ENCODE assay signal across 11 mouse cellular contexts in the genomic region with DNA sequence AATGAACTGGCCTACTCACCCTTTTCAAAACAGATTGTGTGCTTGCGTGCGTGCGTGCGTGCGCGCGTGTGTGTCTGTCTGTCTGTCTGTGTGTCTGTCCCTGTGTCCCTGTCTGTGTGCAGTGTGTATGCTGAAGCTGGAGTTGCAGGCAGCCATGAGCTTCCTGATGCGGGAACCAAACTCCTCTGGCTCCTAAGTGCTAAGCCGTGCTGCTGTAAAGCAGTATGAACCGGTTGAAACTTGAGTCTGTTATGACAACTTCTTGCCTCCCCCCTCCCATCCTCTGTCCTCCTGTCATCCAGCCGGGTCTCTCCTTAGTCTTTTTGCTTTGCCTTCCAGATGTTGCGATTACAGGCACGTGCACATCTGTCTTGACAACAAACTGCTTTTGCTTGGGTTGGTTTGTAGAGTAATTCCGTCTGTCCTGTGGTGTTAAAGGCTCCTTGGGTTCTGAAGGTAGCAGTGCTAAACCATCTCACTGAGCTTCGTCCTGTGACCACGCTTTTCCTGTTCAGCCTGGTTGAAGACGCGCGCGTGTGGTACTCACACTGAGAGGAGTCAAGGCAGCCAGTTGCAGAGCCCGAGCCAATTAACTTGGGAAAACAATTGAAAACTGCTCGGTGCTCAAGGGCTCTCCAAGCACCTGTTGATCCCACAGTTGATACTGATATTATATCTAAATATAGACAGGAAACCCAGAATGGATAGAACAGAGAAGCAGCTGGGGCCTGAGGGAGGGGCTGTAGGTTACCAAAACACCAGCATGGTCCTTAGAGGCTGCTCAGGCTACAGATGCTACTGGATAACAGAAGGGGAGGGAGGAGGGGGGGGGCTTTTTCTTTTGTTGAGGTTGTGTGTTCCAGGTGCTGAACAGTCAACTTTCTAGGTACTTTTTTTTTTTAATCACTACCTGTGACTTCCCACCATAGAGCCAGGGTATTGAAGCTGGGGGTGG. TPM values are rescaled to one million over a fixed set of nuclear protein-coding genes. Genes with fewer than 3 reads are reported as not detected.
A peak's percentile ranks its signal among the peaks of the same experiment; 100 is the strongest.
DNase-seq lines count a peak whose midpoint lies in the region; ATAC-seq lines count a peak whose summit lies in the region.
"Had no signal": no experiment of that assay in that cellular context is flagged by ENCODE, and none has a peak within 500 bp of the region (broad histone marks: within the 10 kb centered on the region; RNA-seq: fewer than 3 reads in every experiment).

No protein-coding gene starts in this region.

- no peaks in the 10 kb centered on the region; the same call in 1 of the 2 replicates for H3K36me3 ChIP-seq in hindbrain, embryonic 12.5 days
- no peaks in the 10 kb centered on the region for H3K36me3 ChIP-seq in hindbrain, embryonic 16.5 days (ENCODE audit: control insufficient read depth, insufficient read depth, low read length)
- H3K36me3 ChIP-seq in embryonic facial prominence, embryonic 14.5 days (ENCODE audit: control insufficient read depth, insufficient read depth, low read length) = 0 out of 2 replicates have a peak, but pooled peaks cover 3% of the 10 kb centered on the region
- no peaks in the 10 kb centered on the region for H3K36me3 ChIP-seq in midbrain, embryonic 15.5 days (replicated peaks)
- H3K36me3 ChIP-seq: liver, embryonic 13.5 days had no signal

- H3K27ac ChIP-seq in hindbrain, embryonic 12.5 days = peak overlapping the region; percentile 40; the same call in 1 of the 2 replicates
- H3K27ac ChIP-seq in hindbrain, embryonic 16.5 days (ENCODE audit: low read depth, low read length) = no peak overlapping the region
- 0 out of 2 replicates have a peak overlapping the region, but pooled peaks have one; percentile 22 for H3K27ac ChIP-seq in embryonic facial prominence, embryonic 14.5 days (replicated peaks; ENCODE audit: low read depth, low read length)
- H3K27ac ChIP-seq in midbrain, embryonic 15.5 days = no peak overlapping the region
- H3K27ac ChIP-seq: liver, embryonic 13.5 days had no signal

- no peaks in the 10 kb centered on the region for H3K27me3 ChIP-seq in hindbrain, embryonic 12.5 days
- H3K27me3 ChIP-seq in hindbrain, embryonic 16.5 days (replicated peaks; ENCODE audit: control insufficient read depth, insufficient read depth, low read length) = no peaks in the 10 kb centered on the region
- no peaks in the 10 kb centered on the region for H3K27me3 ChIP-seq in embryonic facial prominence, embryonic 14.5 days (replicated peaks; ENCODE audit: control insufficient read depth, insufficient read depth, low read length)
- no peaks in the 10 kb centered on the region for H3K27me3 ChIP-seq in midbrain, embryonic 15.5 days (replicated peaks)
- H3K27me3 ChIP-seq: Patski had no signal

- DNase-seq in R1 (ENCODE audit: low read depth, low spot score) (peak; percentile 68), liver (no peak)
- peak; percentile 84 for DNase-seq in embryonic facial prominence, embryonic 14.5 days (ENCODE audit: low spot score)
- DNase-seq in cerebellum, adult 8-10 months = no peak
- no peak for DNase-seq in testis, postnatal 14 days (ENCODE audit: low spot score)
- DNase-seq: kidney, adult 11 months; liver, embryonic 13.5 days had no signal

- no peak for ATAC-seq in hindbrain, embryonic 12.5 days (ENCODE audit: low FRiP score)
- ATAC-seq in hindbrain, embryonic 16.5 days = no peak
- ATAC-seq in embryonic facial prominence, embryonic 14.5 days (ENCODE audit: low read depth) = peak; percentile 28
- no peak for ATAC-seq in midbrain, embryonic 15.5 days (replicated peaks)
- ATAC-seq: Patski had no signal

- 71% methylated on average over 22 of the region's 22 CpGs for WGBS in hindbrain, embryonic 12.5 days
- 69% methylated on average over 22 of the region's 22 CpGs for WGBS in hindbrain, embryonic 16.5 days
- WGBS in embryonic facial prominence, embryonic 14.5 days = 45% methylated on average over 22 of the region's 22 CpGs
- 69% methylated on average over 22 of the region's 22 CpGs for WGBS in midbrain, embryonic 15.5 days

- H3K9ac ChIP-seq in hindbrain, embryonic 12.5 days = 0 out of 2 replicates have a peak overlapping the region, but pooled peaks have one; percentile 14
- H3K9ac ChIP-seq in hindbrain, embryonic 16.5 days (ENCODE audit: low read depth, low read length) = no peak overlapping the region
- 0 out of 2 replicates have a peak overlapping the region, but pooled peaks have one; percentile 5 for H3K9ac ChIP-seq in embryonic facial prominence, embryonic 14.5 days (ENCODE audit: low read depth, low read length)
- no peak overlapping the region for H3K9ac ChIP-seq in midbrain, embryonic 15.5 days
- H3K9ac ChIP-seq: liver, embryonic 13.5 days had no signal

- H3K4me2 ChIP-seq in hindbrain, embryonic 12.5 days (replicated peaks) = no peak overlapping the region
- H3K4me2 ChIP-seq in hindbrain, embryonic 16.5 days (ENCODE audit: low read length) = no peak overlapping the region
- peak overlapping the region; percentile 31 for H3K4me2 ChIP-seq in embryonic facial prominence, embryonic 14.5 days (ENCODE audit: low read depth, low read length)
- peak overlapping the region; percentile 0; the same call in 1 of the 2 replicates for H3K4me2 ChIP-seq in midbrain, embryonic 15.5 days
- H3K4me2 ChIP-seq: liver, embryonic 13.5 days had no signal

- peaks cover 33% of the 10 kb centered on the region for H3K4me1 ChIP-seq in hindbrain, embryonic 12.5 days
- peaks cover 20% of the 10 kb centered on the region for H3K4me1 ChIP-seq in hindbrain, embryonic 16.5 days (ENCODE audit: control insufficient read depth, insufficient read depth, low read depth, low read length)
- H3K4me1 ChIP-seq in embryonic facial prominence, embryonic 14.5 days (ENCODE audit: control insufficient read depth, insufficient read depth, low read length) = peaks cover 22% of the 10 kb centered on the region
- H3K4me1 ChIP-seq in midbrain, embryonic 15.5 days = peaks cover 37% of the 10 kb centered on the region

- no peaks in the 10 kb centered on the region for H3K9me3 ChIP-seq in hindbrain, embryonic 12.5 days (replicated peaks)
- H3K9me3 ChIP-seq in hindbrain, embryonic 16.5 days (ENCODE audit: control insufficient read depth, low read length) = no peaks in the 10 kb centered on the region
- no peaks in the 10 kb centered on the region for H3K9me3 ChIP-seq in embryonic facial prominence, embryonic 14.5 days (ENCODE audit: control insufficient read depth, low read length)
- no peaks in the 10 kb centered on the region for H3K9me3 ChIP-seq in midbrain, embryonic 15.5 days
- H3K9me3 ChIP-seq: liver, embryonic 13.5 days had no signal

- H3K4me3 ChIP-seq in hindbrain, embryonic 12.5 days = no peak overlapping the region
- no peak overlapping the region for H3K4me3 ChIP-seq in hindbrain, embryonic 16.5 days (ENCODE audit: low read length)
- H3K4me3 ChIP-seq in embryonic facial prominence, embryonic 14.5 days (ENCODE audit: low read depth, low read length) = no peak overlapping the region
- H3K4me3 ChIP-seq in midbrain, embryonic 15.5 days = no peak overlapping the region
- H3K4me3 ChIP-seq: liver, embryonic 13.5 days had no signal

RNA-seq across cellular contexts. Expression of a gene that starts 4.5 kb away (rescaled TPM):
- 72.7 and 73.6 TPM in 2 replicates for polyA plus RNA-seq in hindbrain, embryonic 12.5 days (2016; fragmentation: Nextera tagmentation; extraction: Ambion mirVana)
- polyA plus RNA-seq in hindbrain, embryonic 16.5 days (2015; fragmentation: Nextera tagmentation; extraction: Ambion mirVana) = 23.8 and 28.8 TPM in 2 replicates
- polyA plus RNA-seq in embryonic facial prominence, embryonic 14.5 days (2014; fragmentation: Nextera tagmentation; extraction: Ambion mirVana) = 35.5 and 38.9 TPM in 2 replicates
- 33.0 and 35.4 TPM in 2 replicates for polyA plus RNA-seq in midbrain, embryonic 15.5 days (2015; fragmentation: Nextera tagmentation; extraction: Ambion mirVana)

RNA-seq across cellular contexts. Expression of a gene that starts 37.3 kb away (rescaled TPM):
- 3.2 and 3.3 TPM in 2 replicates for polyA plus RNA-seq in hindbrain, embryonic 12.5 days (2016; fragmentation: Nextera tagmentation; extraction: Ambion mirVana)
- polyA plus RNA-seq in hindbrain, embryonic 16.5 days (2015; fragmentation: Nextera tagmentation; extraction: Ambion mirVana) = 0.92 and 1.1 TPM in 2 replicates
- polyA plus RNA-seq in embryonic facial prominence, embryonic 14.5 days (2014; fragmentation: Nextera tagmentation; extraction: Ambion mirVana) = 0.38 TPM in 1 of 2 replicates, not detected in the other
- 2.0 and 2.1 TPM in 2 replicates for polyA plus RNA-seq in midbrain, embryonic 15.5 days (2015; fragmentation: Nextera tagmentation; extraction: Ambion mirVana)

RNA-seq across cellular contexts. Expression of a gene that starts 42.6 kb away (rescaled TPM):
- polyA plus RNA-seq in hindbrain, embryonic 12.5 days (2016; fragmentation: Nextera tagmentation; extraction: Ambion mirVana) = 18.4 and 18.7 TPM in 2 replicates
- polyA plus RNA-seq in hindbrain, embryonic 16.5 days (2015; fragmentation: Nextera tagmentation; extraction: Ambion mirVana) = 4.0 and 5.7 TPM in 2 replicates
- 0.11 and 0.13 TPM in 2 replicates for polyA plus RNA-seq in embryonic facial prominence, embryonic 14.5 days (2014; fragmentation: Nextera tagmentation; extraction: Ambion mirVana)
- 12.4 and 15.3 TPM in 2 replicates for polyA plus RNA-seq in midbrain, embryonic 15.5 days (2015; fragmentation: Nextera tagmentation; extraction: Ambion mirVana)
- polyA plus RNA-seq: liver, embryonic 13.5 days had no signal

RNA-seq across cellular contexts. Expression of a gene that starts 55.9 kb away (rescaled TPM):
- polyA plus RNA-seq in hindbrain, embryonic 12.5 days (2016; fragmentation: Nextera tagmentation; extraction: Ambion mirVana) = 24.1 and 29.2 TPM in 2 replicates
- polyA plus RNA-seq in hindbrain, embryonic 16.5 days (2015; fragmentation: Nextera tagmentation; extraction: Ambion mirVana) = 5.6 and 8.7 TPM in 2 replicates
- polyA plus RNA-seq in embryonic facial prominence, embryonic 14.5 days (2014; fragmentation: Nextera tagmentation; extraction: Ambion mirVana) = 15.3 and 24.4 TPM in 2 replicates
- polyA plus RNA-seq in midbrain, embryonic 15.5 days (2015; fragmentation: Nextera tagmentation; extraction: Ambion mirVana) = 4.9 and 6.6 TPM in 2 replicates

Comparison
In these comparisons a context has a peak if more than half of its experiments do, and no peak if none do; other contexts are left out.
1. H3K27ac ChIP-seq: peak in hindbrain, embryonic 12.5 days (single experiment) and embryonic facial prominence, embryonic 14.5 days (single experiment); none in hindbrain, embryonic 16.5 days (single experiment) and midbrain, embryonic 15.5 days (single experiment).
2. H3K9ac ChIP-seq: peak in hindbrain, embryonic 12.5 days (single experiment) and embryonic facial prominence, embryonic 14.5 days (single experiment); none in hindbrain, embryonic 16.5 days (single experiment) and midbrain, embryonic 15.5 days (single experiment).
3. H3K4me2 ChIP-seq: peak in embryonic facial prominence, embryonic 14.5 days (single experiment) and midbrain, embryonic 15.5 days (single experiment); none in hindbrain, embryonic 12.5 days (single experiment) and hindbrain, embryonic 16.5 days (single experiment).
4. DNase-seq: peak in R1 (single experiment) and embryonic facial prominence, embryonic 14.5 days (single experiment); none in cerebellum, adult 8-10 months (single experiment), liver (single experiment) and testis, postnatal 14 days (single experiment).